ENCODE assay signal across 9 mouse cellular contexts in genomic region chr8:110266741-110267140, GRCm38 (mm10). TPM values are rescaled to one million over a fixed set of nuclear protein-coding genes. Genes with fewer than 3 reads are reported as not detected.
DNase-seq lines count a peak whose midpoint lies in the region; TF ChIP-seq lines count a peak whose summit lies in the region.
"Had no signal": no experiment of that assay in that cellular context is flagged by ENCODE, and none has a peak within 500 bp of the region (broad histone marks: within the 10 kb centered on the region; RNA-seq: fewer than 3 reads in every experiment).

Gene Hydin (plus strand): TSS chr8:110266977.

- H3K9me3 ChIP-seq in ES-E14 (ENCODE audit: control insufficient read depth, insufficient read depth, low read depth, low read length) = no peaks in the 10 kb centered on the region
- no peaks in the 10 kb centered on the region for H3K9me3 ChIP-seq in forebrain, embryonic 10.5 days

- H3K4me1 ChIP-seq in ES-E14 (ENCODE audit: control insufficient read depth in 2 of 2, insufficient read depth in 2 of 2, low read length in 2 of 2, poor library complexity in 1 of 2) = no peaks in the 10 kb centered on the region
- peaks cover 18% of the 10 kb centered on the region for H3K4me1 ChIP-seq in forebrain, embryonic 10.5 days

- H3K27ac ChIP-seq in ES-E14 (ENCODE audit: insufficient read depth, low read depth, low read length, poor library complexity, severe bottlenecking) = no peak within 1 kb of the TSS
- peak within 1 kb of the TSS; percentile 82 for H3K27ac ChIP-seq in forebrain, embryonic 10.5 days

- DNase-seq in ES-E14 (ENCODE audit: low read depth, low spot score) = peak; percentile 94
- peak; percentile 88 for DNase-seq in brain, adult 2 months (ENCODE audit: low read depth, low spot score)
- peak; percentile 95 for DNase-seq in forebrain, embryonic 10.5 days (ENCODE audit: extremely low spot score, low spot score)
- peak; percentile 90 for DNase-seq in hindlimb bud, embryonic 11.5 days (ENCODE audit: extremely low spot score, low read depth, low spot score)
- DNase-seq in left cerebral cortex, adult 11 months (ENCODE audit: low spot score) = peak; percentile 82
- peak; percentile 45 for DNase-seq in lung, postnatal 10 days
- DNase-seq in right cerebral cortex, adult 2 months (ENCODE audit: low spot score in 2 of 2) = peak; percentile 94 to 95
- DNase-seq in spleen, postnatal 4 days (ENCODE audit: low spot score in 2 of 2) = no peak

- in situ Hi-C loops in ES-E14 (cut with MboI; ENCODE audit: low sequenced_read_pairs in 2 of 2, unreplicated experiment in 2 of 2) = no loop called here

- no peaks in the 10 kb centered on the region for H3K27me3 ChIP-seq in forebrain, embryonic 10.5 days (ENCODE audit: poor library complexity, severe bottlenecking)

- peak within 1 kb of the TSS; percentile 58 to 67 for H3K4me3 ChIP-seq in ES-E14 (ENCODE audit: insufficient read depth in 1 of 2, low read depth in 1 of 2, low read length in 2 of 2, poor library complexity in 1 of 2, severe bottlenecking in 1 of 2)
- peak within 1 kb of the TSS; percentile 61 for H3K4me3 ChIP-seq in forebrain, embryonic 10.5 days

- H3K36me3 ChIP-seq in ES-E14 (ENCODE audit: control insufficient read depth, insufficient read depth, low read length, poor library complexity, severe bottlenecking) = no peaks in the 10 kb centered on the region
- no peaks in the 10 kb centered on the region for H3K36me3 ChIP-seq in forebrain, embryonic 10.5 days (replicated peaks)

- H3K9ac ChIP-seq in ES-E14 (ENCODE audit: insufficient read depth, low read depth, low read length, poor library complexity, severe bottlenecking) = peak within 1 kb of the TSS; percentile 74

- WGBS in forebrain, embryonic 10.5 days = 1% methylated on average over 15 of the region's 15 CpGs

TF ChIP-seq in ES-E14, 5 proteins besides CTCF, POLR2A, EP300 and RAD21:
- TF ChIP-seq ZNF384 (IDR thresholded peaks at IDR 0.05; ENCODE audit: low read depth, low read length) (no peak), MAFK (IDR thresholded peaks at IDR 0.05; ENCODE audit: insufficient read depth, low read depth, low read length) (no peak), HCFC1 (IDR thresholded peaks at IDR 0.05; ENCODE audit: borderline replicate concordance, insufficient read depth, low read length) (peak; percentile 76; the same call in 1 of the 2 replicates), ZC3H11A (IDR thresholded peaks at IDR 0.05; ENCODE audit: borderline replicate concordance, low read depth, low read length) (no peak), CHD2 (IDR thresholded peaks at IDR 0.05; ENCODE audit: low read depth, low read length) (peak; percentile 91)

RNA-seq across cellular contexts. Expression of gene Hydin, which starts in this region (rescaled TPM):
- total RNA-seq in ES-E14 (2012; rRNA removed) = 0.79 and 1.0 TPM in 2 replicates
- 0.09 and 0.11 TPM in 2 replicates for polyA plus RNA-seq in forebrain, embryonic 10.5 days (2016; fragmentation: Nextera tagmentation; extraction: Ambion mirVana)
- total RNA-seq: common myeloid progenitor, adult 5-6 weeks had no signal

Comparison
In these comparisons a context has a peak if more than half of its experiments do, and no peak if none do; other contexts are left out.
1. Peak in DNase-seq, H3K4me3 ChIP-seq and H3K27ac ChIP-seq in forebrain, embryonic 10.5 days; RNA of the gene not detected or under 1 TPM.
2. DNase-seq: peak in ES-E14 (single experiment), brain, adult 2 months (single experiment), hindlimb bud, embryonic 11.5 days (single experiment), left cerebral cortex, adult 11 months (single experiment), lung, postnatal 10 days (single experiment) and right cerebral cortex, adult 2 months (2 of 2); none in spleen, postnatal 4 days (0 of 2).